Mouse (Mus musculus) ES-Bruce4 (cell line): ENCODE data around the gene Gp9. TPM values are rescaled to one million over a fixed set of nuclear protein-coding genes. Genes with fewer than 3 reads are reported as not detected.

Source experiments
- H3K27ac ChIP-seq: 2 replicates; pipeline ENCODE4 v1.5.1; 2012; ENCODE audit warnings: low read length, inconsistent platforms; ENCODE audit not compliant: insufficient read depth
- H3K27me3 ChIP-seq: 2 replicates; pipeline ENCODE4 v1.6.1; 2012; ENCODE audit warnings: mild to moderate bottlenecking, low read length, inconsistent platforms; ENCODE audit not compliant: control insufficient read depth, poor library complexity, insufficient read depth, severe bottlenecking
- H3K36me3 ChIP-seq: 2 replicates; pipeline ENCODE4 v1.6.1; 2012; ENCODE audit warnings: inconsistent platforms, mild to moderate bottlenecking, low read length, moderate library complexity; ENCODE audit not compliant: control insufficient read depth, poor library complexity, insufficient read depth, severe bottlenecking
- H3K4me1 ChIP-seq: one replicate; pipeline ENCODE4 v1.8.1; 2011; ENCODE audit warnings: low read length; ENCODE audit not compliant: control insufficient read depth, insufficient read depth
- H3K4me3 ChIP-seq: 2 replicates; pipeline ENCODE4 v1.5.1; 2011; ENCODE audit warnings: low read depth, mild to moderate bottlenecking, low read length
- H3K9ac ChIP-seq: 2 replicates; pipeline ENCODE4 v1.6.1; 2012; ENCODE audit warnings: low read depth, mild to moderate bottlenecking, inconsistent platforms; ENCODE audit not compliant: poor library complexity, severe bottlenecking
- H3K9me3 ChIP-seq: replicated peaks from 2 replicates; pipeline ENCODE4 v1.6.1; 2012; ENCODE audit warnings: mild to moderate bottlenecking, low read length, inconsistent platforms; ENCODE audit not compliant: control insufficient read depth, poor library complexity, insufficient read depth, severe bottlenecking
- CTCF ChIP-seq: IDR thresholded peaks from one replicate; pipeline ENCODE4 v1.8.1; 2011; ENCODE audit warnings: low read depth, low read length
- EP300 ChIP-seq: IDR thresholded peaks from 2 replicates; pipeline ENCODE4 v1.6.1; 2011; ENCODE audit warnings: low read depth, low read length; ENCODE audit not compliant: insufficient read depth
- POLR2A ChIP-seq: IDR thresholded peaks from one replicate; pipeline ENCODE4 v1.8.1; 2011; ENCODE audit warnings: low read length; ENCODE audit not compliant: insufficient read depth
- polyA plus RNA-seq: library from polyadenylated mRNA; stranded (reverse); fragments of >200 nt; gene quantifications from 2 replicates; pipeline ENCODE4 v1.2.4, GENCODE M21; 2011; ENCODE audit warnings: low read depth; ENCODE audit not compliant: missing spikeins, insufficient read depth, insufficient read length

Gene Gp9
- polyA plus RNA-seq, 1 experiment: not detected

DNA sequence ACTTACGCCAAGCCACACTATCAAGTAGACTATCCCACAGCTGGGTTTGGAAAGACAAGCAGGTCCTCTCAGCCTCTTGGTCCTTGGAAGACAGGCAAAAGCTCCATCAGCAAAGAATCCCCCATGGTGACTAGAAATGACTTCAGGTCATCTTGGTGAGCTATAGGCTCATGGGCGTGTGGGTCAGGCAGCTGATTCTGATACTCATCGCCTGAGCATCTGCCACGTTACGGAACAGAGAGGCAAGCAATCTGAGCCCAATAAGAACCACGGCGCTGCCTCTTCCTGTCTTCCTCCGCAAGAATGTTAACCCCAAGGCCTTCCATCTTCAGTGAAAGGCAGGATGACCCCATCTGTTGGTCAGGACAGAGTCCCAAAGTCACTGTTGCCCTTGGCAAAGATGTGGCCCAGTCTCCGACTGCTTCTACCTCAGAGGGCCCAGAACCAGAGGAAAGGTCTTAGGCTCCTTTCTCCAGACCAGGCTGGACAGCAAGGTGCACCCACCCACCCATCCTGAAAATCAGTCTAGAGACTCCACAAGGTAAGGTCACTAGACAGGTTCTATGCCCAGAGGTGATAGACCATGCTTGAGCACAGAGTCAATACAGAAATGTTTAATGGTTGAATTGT is 10.5 kb downstream of the Gp9 start:
- no peak overlapping the region for H3K27ac ChIP-seq
- no peak overlapping the region for H3K9ac ChIP-seq
- no peak for TF ChIP-seq CTCF
- no peak for TF ChIP-seq EP300
- no peak for TF ChIP-seq POLR2A
- no peaks in the 10 kb centered on the region for H3K9me3 ChIP-seq
- no peaks in the 10 kb centered on the region for H3K27me3 ChIP-seq
- H3K4me3 ChIP-seq: no peak overlapping the region
- H3K36me3 ChIP-seq: no peaks in the 10 kb centered on the region
- H3K4me1 ChIP-seq: no peaks in the 10 kb centered on the region

DNA sequence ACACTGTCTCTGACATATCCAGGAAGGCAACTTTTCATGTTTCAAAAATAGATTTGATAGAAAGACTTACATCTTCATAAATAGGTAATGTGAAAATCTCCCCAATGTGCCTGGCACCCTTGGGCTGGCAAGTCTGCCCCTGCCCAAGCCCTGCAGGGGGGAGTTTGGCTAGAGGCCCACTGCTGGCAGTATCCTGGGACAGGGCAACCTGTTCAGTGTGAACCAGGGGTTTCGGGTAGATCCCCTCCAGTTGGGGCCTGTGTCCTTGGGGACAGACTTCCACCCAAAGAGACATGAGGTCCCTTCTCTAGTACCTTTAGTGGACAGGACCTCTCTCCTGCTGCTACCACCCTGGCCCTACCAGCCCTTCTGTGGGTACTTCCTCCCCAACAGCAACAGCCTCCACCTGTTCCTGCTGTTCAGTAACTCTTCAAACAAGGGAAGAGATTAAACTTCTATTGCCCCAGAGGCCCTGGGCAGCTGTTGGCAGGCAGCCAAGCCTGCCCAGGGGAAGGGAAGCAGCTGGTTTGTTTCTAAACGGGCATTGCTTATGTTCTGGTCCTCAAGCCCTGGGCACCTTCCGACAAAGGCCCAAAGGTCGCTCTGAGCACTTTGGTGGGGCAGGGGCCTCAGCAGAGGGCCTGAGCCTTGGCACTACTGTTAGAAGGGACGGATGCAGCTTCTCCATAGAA is 11.2 kb downstream of the Gp9 start:
- no peak overlapping the region for H3K4me3 ChIP-seq
- no peaks in the 10 kb centered on the region for H3K9me3 ChIP-seq
- no peaks in the 10 kb centered on the region for H3K36me3 ChIP-seq
- TF ChIP-seq EP300: no peak
- no peak for TF ChIP-seq POLR2A
- no peak for TF ChIP-seq CTCF
- no peak overlapping the region for H3K27ac ChIP-seq
- H3K27me3 ChIP-seq: no peaks in the 10 kb centered on the region
- no peaks in the 10 kb centered on the region for H3K4me1 ChIP-seq
- no peak overlapping the region for H3K9ac ChIP-seq

DNA sequence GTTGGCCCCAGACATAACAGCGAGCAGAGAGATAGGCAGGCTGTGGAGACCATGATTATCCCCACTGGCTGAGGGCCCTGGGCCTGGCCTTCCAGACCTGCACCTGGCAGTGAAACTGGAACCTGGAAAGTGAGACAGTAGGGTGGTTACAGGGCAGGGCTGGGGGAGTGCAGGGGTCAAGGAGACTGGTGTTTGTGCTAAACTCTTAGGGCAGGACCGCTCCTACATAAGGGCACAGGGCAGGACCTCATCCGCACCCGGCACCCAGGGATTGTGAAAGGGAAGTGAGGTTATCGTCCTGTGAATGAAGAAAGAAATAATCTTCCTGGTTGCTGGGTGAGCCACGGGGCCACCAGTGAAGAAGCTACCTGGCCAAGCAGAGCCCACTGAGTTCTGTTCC is 11.9 kb downstream of the Gp9 start:
- H3K9ac ChIP-seq: no peak overlapping the region
- H3K27ac ChIP-seq: no peak overlapping the region
- TF ChIP-seq CTCF: no peak
- TF ChIP-seq EP300: no peak
- TF ChIP-seq POLR2A: no peak

DNA sequence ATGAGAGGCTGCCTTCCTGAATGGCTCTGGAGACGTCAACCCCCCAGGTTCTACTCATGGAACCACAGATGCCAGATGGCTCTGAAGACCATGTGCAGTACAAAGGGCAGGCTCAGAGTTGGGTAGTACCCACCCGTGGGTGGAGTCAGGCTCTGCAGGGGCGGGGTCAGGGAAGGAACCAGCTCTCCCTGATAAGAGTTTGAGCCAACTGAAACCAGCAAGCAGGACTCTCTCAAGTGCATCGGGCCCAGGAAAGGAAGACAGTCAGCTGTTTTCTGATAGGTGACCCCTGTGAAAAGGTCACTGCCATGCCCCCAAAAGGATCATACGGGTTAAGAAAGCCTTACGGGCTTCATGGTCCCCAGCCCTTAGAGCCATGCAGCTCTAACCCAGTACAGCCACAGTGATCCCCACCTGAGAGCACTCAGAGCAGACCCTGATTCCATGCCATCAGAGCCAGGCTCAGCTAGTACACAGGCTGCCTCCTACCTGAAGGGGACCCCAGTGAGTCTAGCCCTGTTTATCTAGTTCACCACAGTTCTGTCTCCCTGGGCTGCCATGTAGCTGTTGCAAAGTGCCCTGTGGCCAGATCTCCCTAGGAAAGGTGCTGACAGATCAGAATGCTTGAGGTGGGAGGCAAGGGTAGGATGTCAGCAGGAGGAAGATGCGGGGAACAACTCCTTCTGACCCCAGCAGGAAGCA is 13.1 kb downstream of the Gp9 start:
- H3K4me1 ChIP-seq: peaks cover 3% of the 10 kb centered on the region
- H3K4me3 ChIP-seq: no peak overlapping the region
- TF ChIP-seq CTCF (no peak), POLR2A (no peak), EP300 (no peak)
- H3K9ac ChIP-seq: no peak overlapping the region
- H3K9me3 ChIP-seq: no peaks in the 10 kb centered on the region
- no peaks in the 10 kb centered on the region for H3K27me3 ChIP-seq
- H3K27ac ChIP-seq: no peak overlapping the region
- H3K36me3 ChIP-seq: no peaks in the 10 kb centered on the region

More for the DNA sequence above, 11.9 kb downstream of the Gp9 start:
- no peaks in the 10 kb centered on the region for H3K36me3 ChIP-seq
- H3K9me3 ChIP-seq: no peaks in the 10 kb centered on the region
- H3K27me3 ChIP-seq: no peaks in the 10 kb centered on the region
- H3K4me3 ChIP-seq: no peak overlapping the region
- H3K4me1 ChIP-seq: no peaks in the 10 kb centered on the region

DNA sequence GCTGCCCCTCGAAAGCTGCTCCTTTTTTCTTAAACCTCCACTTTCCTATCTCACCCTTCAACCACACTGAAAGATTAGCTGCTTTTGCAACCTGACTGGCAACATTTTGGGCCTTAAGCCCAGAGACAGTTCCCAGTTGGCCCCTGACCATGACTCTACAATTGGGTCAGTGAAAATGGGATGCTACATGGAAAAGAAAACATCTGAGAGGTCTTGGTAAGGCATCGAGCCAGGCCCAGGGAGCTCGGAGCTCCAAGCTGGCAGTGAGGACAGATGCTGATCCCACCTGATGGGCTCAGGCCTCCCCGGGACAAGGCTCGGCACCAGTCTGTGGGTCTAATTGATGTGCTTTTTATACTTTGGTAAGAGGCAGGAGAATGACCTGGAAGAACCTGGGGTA is 14.0 kb downstream of the Gp9 start:
- Histone ChIP-seq H3K4me3 (no peak overlapping the region), H3K9ac (no peak overlapping the region), H3K27me3 (no peaks in the 10 kb centered on the region), H3K9me3 (no peaks in the 10 kb centered on the region), H3K36me3 (no peaks in the 10 kb centered on the region), H3K4me1 (peaks cover 3% of the 10 kb centered on the region), H3K27ac (no peak overlapping the region)
- TF ChIP-seq CTCF: no peak
- TF ChIP-seq EP300: no peak
- no peak for TF ChIP-seq POLR2A
